Mouse (Mus musculus) C2C12 (cell line): ENCODE measurements at regions not wholly inside any gene's neighbourhood (a gene's known extent, or its start where the extent isn't known, plus 50 kb on each side); places are given as distances from the start of the nearest gene placed in this dataset.

Source experiments
- H3K27me3 ChIP-seq: one replicate; pipeline ENCODE4 v1.6.1; 2011; ENCODE audit not compliant: control insufficient read depth, insufficient read depth, insufficient read length
- H3K36me3 ChIP-seq: one replicate; pipeline ENCODE4 v1.6.1; 2011; ENCODE audit not compliant: control insufficient read depth, insufficient read depth
- H3K4me3 ChIP-seq: one replicate; pipeline ENCODE4 v1.5.1; 2011; ENCODE audit warnings: mild to moderate bottlenecking, control low read depth; ENCODE audit not compliant: poor library complexity, insufficient read depth, severe bottlenecking
- H3K79me2 ChIP-seq: one replicate; pipeline ENCODE4 v1.6.1; 2011; ENCODE audit not compliant: control insufficient read depth, insufficient read depth
- H3K79me3 ChIP-seq: one replicate; pipeline ENCODE4 v1.6.1; 2011; ENCODE audit warnings: low read depth, control low read depth
- H3ac ChIP-seq: one replicate; pipeline ENCODE3; 2011; ENCODE audit warnings: low read depth; ENCODE audit not compliant: control insufficient read depth, insufficient read length
- CEBPB ChIP-seq: IDR thresholded peaks from one replicate; pipeline ENCODE4 v1.6.1; 2011; ENCODE audit warnings: low read depth, mild to moderate bottlenecking, control low read depth, moderate library complexity
- CTCF ChIP-seq: IDR thresholded peaks from one replicate; pipeline ENCODE4 v1.5.1; 2011; ENCODE audit not compliant: control insufficient read depth, insufficient read depth, insufficient read length
- FOSL1 ChIP-seq: IDR thresholded peaks from one replicate; pipeline ENCODE4 v1.8.0; 2011; ENCODE audit warnings: mild to moderate bottlenecking, low read length; ENCODE audit not compliant: poor library complexity, insufficient read depth, severe bottlenecking
- MAX ChIP-seq: IDR thresholded peaks from one replicate; pipeline ENCODE4 v1.6.1; 2011; ENCODE audit warnings: mild to moderate bottlenecking, control low read depth
- MYOD1 ChIP-seq: IDR thresholded peaks from one replicate; pipeline ENCODE4 v1.6.1; 2011; ENCODE audit warnings: low read depth; ENCODE audit not compliant: control insufficient read depth, insufficient read length
- MYOG ChIP-seq: IDR thresholded peaks from one replicate; pipeline ENCODE4 v1.6.1; 2011; ENCODE audit not compliant: control insufficient read depth, insufficient read length; ENCODE audit errors: extremely low read depth
- USF1 ChIP-seq: IDR thresholded peaks from one replicate; pipeline ENCODE4 v1.6.1; 2011; ENCODE audit warnings: low read depth, mild to moderate bottlenecking, control low read depth, moderate library complexity

DNA sequence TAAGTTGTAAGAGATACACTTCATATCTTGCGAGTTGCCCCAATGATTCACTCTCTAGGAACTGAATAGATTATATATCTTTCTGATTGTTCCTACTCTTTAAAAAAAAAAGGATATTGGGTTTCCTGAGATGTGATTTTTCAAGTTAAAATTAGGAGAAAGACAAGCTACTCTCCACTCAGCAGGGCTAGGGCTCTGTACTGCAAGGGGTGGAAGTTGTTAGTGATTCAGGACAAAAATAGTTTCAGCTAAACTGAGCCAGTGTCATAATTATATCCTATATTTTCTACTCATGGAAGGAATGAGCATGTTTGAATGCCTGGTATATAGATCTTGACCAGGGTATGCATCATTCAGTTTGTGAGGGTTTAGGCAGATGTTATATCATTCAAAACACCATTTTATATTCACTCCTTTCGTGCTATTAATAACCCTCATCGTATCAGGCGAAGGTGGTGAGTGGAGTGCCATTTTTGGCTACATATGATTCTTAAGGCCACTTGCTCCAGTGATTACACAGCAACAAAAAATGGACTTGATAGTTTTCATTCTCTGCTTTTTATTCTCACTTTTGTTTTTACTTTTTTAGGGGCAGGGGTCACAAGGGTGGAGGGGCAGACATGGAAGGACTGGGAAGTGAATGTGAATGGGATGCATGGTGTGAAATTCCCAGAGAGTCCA lies 228.7 kb downstream of the Ttll7 start:
- H3K79me2 ChIP-seq: no peaks in the 10 kb centered on the region
- no peak for TF ChIP-seq CEBPB
- TF ChIP-seq USF1: no peak
- TF ChIP-seq CTCF: no peak
- no peak for TF ChIP-seq MYOD1
- TF ChIP-seq MYOG: no peak
- TF ChIP-seq FOSL1: no peak
- TF ChIP-seq MAX: no peak
- H3K4me3 ChIP-seq: no peak overlapping the region
- H3K36me3 ChIP-seq: no peaks in the 10 kb centered on the region
- no peaks in the 10 kb centered on the region for H3K27me3 ChIP-seq
- no peaks in the 10 kb centered on the region for H3K79me3 ChIP-seq
- H3ac ChIP-seq: no peak overlapping the region

GRCm38 (mm10) chr3:147081763-147082162 lies 229.6 kb downstream of the Ttll7 start:
- TF ChIP-seq CEBPB (no peak), MYOG (no peak), CTCF (no peak), MAX (no peak), USF1 (no peak), MYOD1 (no peak), FOSL1 (no peak)
- Histone ChIP-seq H3K79me2 (no peaks in the 10 kb centered on the region), H3K4me3 (no peak overlapping the region), H3K27me3 (no peaks in the 10 kb centered on the region), H3ac (no peak overlapping the region), H3K79me3 (no peaks in the 10 kb centered on the region), H3K36me3 (no peaks in the 10 kb centered on the region)

GRCm38 (mm10) chr3:147082255-147082943 lies 230.2 kb downstream of the Ttll7 start:
- Histone ChIP-seq H3K79me2 (no peaks in the 10 kb centered on the region), H3K4me3 (no peak overlapping the region), H3ac (no peak overlapping the region), H3K27me3 (no peaks in the 10 kb centered on the region), H3K79me3 (no peaks in the 10 kb centered on the region), H3K36me3 (no peaks in the 10 kb centered on the region)
- TF ChIP-seq MAX (no peak), MYOD1 (no peak), CTCF (no peak), FOSL1 (no peak)

DNA sequence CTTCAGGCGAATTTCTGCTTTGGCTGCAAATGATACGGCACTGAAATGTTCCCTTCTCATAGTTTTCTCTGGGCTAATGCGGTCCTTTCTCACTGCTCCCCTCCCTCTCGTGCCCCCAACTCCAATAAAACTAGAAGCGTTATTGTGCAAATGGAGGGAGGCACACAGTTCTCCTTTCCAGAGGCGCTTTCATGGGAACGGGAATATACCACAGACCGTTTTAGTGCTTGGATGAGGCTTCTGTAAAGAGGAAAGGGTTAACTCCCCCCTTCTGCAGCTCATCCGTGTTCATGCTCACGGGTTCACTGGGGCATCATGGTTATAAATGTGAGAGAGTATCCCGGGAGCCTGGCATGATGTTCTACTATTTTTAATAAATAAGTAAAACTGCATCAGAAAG lies 231.2 kb downstream of the Ttll7 start:
- no peak overlapping the region for H3ac ChIP-seq
- H3K79me3 ChIP-seq: no peaks in the 10 kb centered on the region
- no peak for TF ChIP-seq USF1
- TF ChIP-seq CEBPB: no peak
- TF ChIP-seq CTCF: no peak
- H3K79me2 ChIP-seq: no peaks in the 10 kb centered on the region
- no peak overlapping the region for H3K4me3 ChIP-seq
- H3K36me3 ChIP-seq: no peaks in the 10 kb centered on the region
- no peaks in the 10 kb centered on the region for H3K27me3 ChIP-seq

DNA sequence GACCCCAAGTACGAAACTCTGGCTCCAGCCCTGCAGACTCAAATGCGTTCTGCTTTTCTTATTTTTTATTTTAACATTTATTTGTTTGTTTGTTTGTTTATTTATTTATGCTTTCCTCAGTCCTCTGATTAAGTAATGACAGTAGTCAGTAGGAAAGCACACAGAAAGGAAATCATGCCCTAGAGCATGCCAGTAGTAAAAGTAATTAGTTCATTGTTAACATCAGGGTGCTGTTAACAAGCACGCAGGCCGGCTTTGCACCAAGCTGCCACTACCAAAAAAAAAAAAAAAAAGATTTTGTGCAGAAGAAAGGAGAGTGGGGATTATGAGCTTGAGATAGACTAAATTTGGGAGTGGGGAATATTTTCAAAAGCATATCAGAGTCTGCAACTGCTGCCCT lies 231.7 kb downstream of the Ttll7 start:
- no peak for TF ChIP-seq MYOD1
- TF ChIP-seq MAX: no peak
- TF ChIP-seq CTCF: no peak
- TF ChIP-seq FOSL1: no peak
- no peak for TF ChIP-seq MYOG
- no peak for TF ChIP-seq USF1
- no peak for TF ChIP-seq CEBPB
- no peaks in the 10 kb centered on the region for H3K27me3 ChIP-seq
- no peaks in the 10 kb centered on the region for H3K79me3 ChIP-seq
- no peak overlapping the region for H3ac ChIP-seq
- no peaks in the 10 kb centered on the region for H3K79me2 ChIP-seq
- no peaks in the 10 kb centered on the region for H3K36me3 ChIP-seq
- H3K4me3 ChIP-seq: no peak overlapping the region

DNA sequence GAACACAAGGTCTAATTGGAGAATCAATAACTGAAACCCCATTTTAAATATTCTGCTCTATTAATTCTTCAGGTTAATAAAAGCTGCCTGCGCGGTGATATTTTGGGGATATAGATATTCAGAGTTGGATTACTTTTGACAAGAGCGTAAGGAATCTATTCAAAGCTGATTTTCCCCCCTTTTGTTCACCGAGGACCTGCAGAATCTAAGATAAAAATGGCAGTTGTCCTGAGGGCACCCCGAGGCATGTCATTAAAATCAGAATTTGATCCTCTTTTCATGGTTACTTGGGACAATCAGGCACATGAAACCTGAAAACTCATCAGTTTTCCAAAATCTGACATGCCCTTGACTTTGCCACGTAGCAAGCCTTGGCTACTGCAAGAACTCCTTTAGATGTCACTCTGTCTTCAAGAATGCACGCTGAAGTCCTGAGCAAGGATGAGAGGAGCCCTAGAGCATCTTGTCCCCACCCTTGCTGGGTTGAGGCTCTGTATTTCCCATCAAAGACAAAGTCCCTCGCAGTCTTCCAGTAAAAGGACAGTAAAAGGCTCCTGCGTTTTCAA lies 232.5 kb downstream of the Ttll7 start:
- H3K36me3 ChIP-seq: no peaks in the 10 kb centered on the region
- no peaks in the 10 kb centered on the region for H3K79me2 ChIP-seq
- H3ac ChIP-seq: no peak overlapping the region
- no peak overlapping the region for H3K4me3 ChIP-seq
- no peaks in the 10 kb centered on the region for H3K79me3 ChIP-seq
- TF ChIP-seq MYOD1 (no peak), USF1 (no peak), CTCF (no peak)
- no peaks in the 10 kb centered on the region for H3K27me3 ChIP-seq
